Mouse (Mus musculus) liver, postnatal 0 days (tissue): Measurements from ENCODE around the gene Adarb2. TPM values are rescaled to one million over a fixed set of nuclear protein-coding genes. Genes with fewer than 3 reads are reported as not detected.

Experiments used
- ATAC-seq: fragments of 200-750 bp; cut with Nextera tagmentation; 2 replicates; pipeline ENCODE4 v1.8.0; 2017; ENCODE audit warnings: mild to moderate bottlenecking, moderate library complexity
- DNase-seq: peaks from one replicate; pipeline ENCODE4 v3.0.0-alpha.2; 2016
- H3K27ac ChIP-seq: fragments of 300-500 bp; sonication (generic); 2 replicates; pipeline ENCODE4 v1.5.1; 2014; ENCODE audit warnings: antibody characterized with exemption, moderate library complexity, mild to moderate bottlenecking, low read depth
- H3K27me3 ChIP-seq: fragments of 300-500 bp; sonication (generic); 2 replicates; pipeline ENCODE4 v1.6.1; 2014; ENCODE audit warnings: low read length, control low read depth, mixed read lengths; ENCODE audit not compliant: insufficient read depth
- H3K36me3 ChIP-seq: fragments of 300-500 bp; sonication (generic); replicated peaks from 2 replicates; pipeline ENCODE4 v1.6.1; 2014; ENCODE audit warnings: mild to moderate bottlenecking, control low read depth, low read length, moderate library complexity, mixed read lengths; ENCODE audit not compliant: insufficient read depth
- H3K4me1 ChIP-seq: fragments of 300-500 bp; sonication (generic); 2 replicates; pipeline ENCODE4 v1.6.1; 2014; ENCODE audit warnings: antibody characterized with exemption, mild to moderate bottlenecking, control low read depth; ENCODE audit not compliant: insufficient read depth
- H3K4me2 ChIP-seq: fragments of 300-500 bp; sonication (generic); 2 replicates; pipeline ENCODE4 v1.6.1; 2014; ENCODE audit warnings: low read depth, mild to moderate bottlenecking, low read length, moderate library complexity, mixed read lengths
- H3K4me3 ChIP-seq: fragments of 300-500 bp; sonication (generic); 2 replicates; pipeline ENCODE4 v1.5.1; 2014; ENCODE audit warnings: low read depth, low read length
- H3K9ac ChIP-seq: fragments of 300-500 bp; sonication (generic); replicated peaks from 2 replicates; pipeline ENCODE4 v1.6.1; 2014; ENCODE audit warnings: mild to moderate bottlenecking, moderate library complexity
- H3K9me3 ChIP-seq: fragments of 300-500 bp; sonication (generic); 2 replicates; pipeline ENCODE4 v1.6.1; 2016; ENCODE audit warnings: mild to moderate bottlenecking, control low read depth, low read length, mixed read lengths
- CTCF ChIP-seq: sonication (generic); IDR thresholded peaks from 2 replicates; pipeline ENCODE4 v1.5.1; 2016; ENCODE audit warnings: antibody characterized with exemption, low read depth
- EP300 ChIP-seq: IDR thresholded peaks from 2 replicates; pipeline ENCODE4 v1.6.1; 2016; ENCODE audit warnings: antibody characterized with exemption, low read depth, mild to moderate bottlenecking
- WGBS: fragments of 180-500 bp; shearing (Covaris S2); extraction: QIAGEN DNeasy Blood & Tissue Kit; methylation state at CpG from one replicate; pipeline ENCODE4 v1.1.7; 2014; ENCODE audit not compliant: insufficient replicate concordance; 5-methylcytosine and 5-hydroxymethylcytosine counted together
- polyA plus RNA-seq: library from polyadenylated mRNA; unstranded; fragments of >200 nt; fragmentation: Nextera tagmentation; extraction: Ambion mirVana; gene quantifications from 2 replicates; pipeline ENCODE4 v1.2.1, GENCODE M21; 2015

Gene Adarb2
- polyA plus RNA-seq, 1 experiment from 2014 or later = 0.02 TPM

DNA sequence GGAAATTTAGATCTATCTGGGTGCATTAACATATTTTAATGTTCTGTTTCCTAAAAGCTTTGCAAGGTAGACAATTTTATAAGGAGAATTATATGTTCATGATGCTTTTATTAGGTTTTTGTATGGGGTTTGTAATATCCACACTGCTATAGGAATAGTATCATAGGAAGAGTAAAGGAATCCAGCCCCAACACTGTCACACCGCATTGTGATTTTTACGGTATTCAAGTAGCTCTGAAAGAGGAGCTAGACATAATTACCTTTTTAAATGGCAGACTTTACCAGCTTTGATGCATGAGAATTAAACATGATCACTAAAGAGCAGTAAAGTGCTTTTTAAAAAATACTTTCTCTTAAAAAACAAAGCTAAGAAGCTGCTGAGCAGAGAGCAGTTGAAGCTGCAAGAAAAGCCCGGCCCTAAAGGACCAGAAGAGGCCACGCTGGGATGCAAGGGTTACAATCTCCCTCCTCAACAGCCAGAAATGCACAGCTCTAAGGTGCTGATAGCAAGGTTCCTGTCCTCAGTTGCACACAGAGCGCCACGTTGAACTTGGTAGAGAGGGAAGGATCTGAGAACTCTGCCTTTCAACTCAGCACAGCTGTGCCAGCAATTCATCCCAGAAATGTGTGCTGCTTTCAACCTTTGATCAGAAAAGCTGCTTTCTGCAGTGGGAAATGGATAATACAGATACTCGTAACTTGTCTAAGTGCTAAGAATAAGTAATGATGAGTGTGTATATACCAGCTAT, 308.6 kb downstream of the Adarb2 start:
- no peaks in the 10 kb centered on the region for H3K4me1 ChIP-seq
- ATAC-seq (no peak), DNase-seq (no peak)
- H3K9me3 ChIP-seq = no peaks in the 10 kb centered on the region
- H3K9ac ChIP-seq = no peak overlapping the region
- no peak overlapping the region for H3K4me2 ChIP-seq
- 82% methylated on average over 7 of the region's 7 CpGs for WGBS
- H3K27ac ChIP-seq = no peak overlapping the region
- no peak overlapping the region for H3K4me3 ChIP-seq
- no peaks in the 10 kb centered on the region for H3K36me3 ChIP-seq
- TF ChIP-seq CTCF (no peak), EP300 (no peak)
- no peaks in the 10 kb centered on the region for H3K27me3 ChIP-seq

DNA sequence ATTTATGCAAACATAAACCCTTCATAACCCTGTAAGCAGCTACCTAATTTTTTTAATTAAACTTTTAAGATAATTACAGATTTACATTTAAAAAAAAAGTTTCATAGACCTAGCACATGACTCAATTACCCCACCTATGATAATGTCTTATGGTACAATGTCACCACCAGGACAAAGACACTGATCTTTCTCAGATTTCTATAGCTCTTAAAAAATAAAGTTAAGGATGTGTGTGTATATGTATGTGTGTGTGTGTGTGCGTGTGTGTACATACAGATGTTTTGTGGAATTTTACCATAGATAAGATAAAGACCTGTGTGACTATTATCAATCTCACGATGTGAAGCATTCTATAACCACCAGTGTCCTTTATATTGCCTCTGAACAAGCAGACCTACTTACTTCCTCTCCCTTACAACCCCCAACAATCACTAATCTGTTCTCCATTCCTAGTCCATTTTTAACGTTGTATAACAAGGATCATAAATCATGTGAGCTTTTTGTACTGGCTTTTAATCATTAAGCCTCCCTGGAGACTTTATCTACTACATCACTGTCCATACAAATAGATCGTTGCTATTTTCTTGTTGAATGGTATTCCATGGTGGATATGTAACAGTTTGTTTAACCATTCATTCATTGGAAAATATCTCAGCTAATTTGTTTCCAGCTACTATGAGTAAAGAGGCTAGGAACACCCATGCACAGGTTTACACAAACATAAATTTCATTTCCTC, 313.5 kb downstream of the Adarb2 start:
- H3K4me1 ChIP-seq = no peaks in the 10 kb centered on the region
- H3K27ac ChIP-seq = no peak overlapping the region
- no peak overlapping the region for H3K9ac ChIP-seq
- no peaks in the 10 kb centered on the region for H3K36me3 ChIP-seq
- ATAC-seq = no peak
- no peak overlapping the region for H3K4me2 ChIP-seq
- no peak overlapping the region for H3K4me3 ChIP-seq
- no peaks in the 10 kb centered on the region for H3K9me3 ChIP-seq
- no peaks in the 10 kb centered on the region for H3K27me3 ChIP-seq
- WGBS = 57% methylated on average over 4 of the region's 4 CpGs
- TF ChIP-seq EP300 = no peak
- TF ChIP-seq CTCF = no peak
- DNase-seq = no peak

DNA sequence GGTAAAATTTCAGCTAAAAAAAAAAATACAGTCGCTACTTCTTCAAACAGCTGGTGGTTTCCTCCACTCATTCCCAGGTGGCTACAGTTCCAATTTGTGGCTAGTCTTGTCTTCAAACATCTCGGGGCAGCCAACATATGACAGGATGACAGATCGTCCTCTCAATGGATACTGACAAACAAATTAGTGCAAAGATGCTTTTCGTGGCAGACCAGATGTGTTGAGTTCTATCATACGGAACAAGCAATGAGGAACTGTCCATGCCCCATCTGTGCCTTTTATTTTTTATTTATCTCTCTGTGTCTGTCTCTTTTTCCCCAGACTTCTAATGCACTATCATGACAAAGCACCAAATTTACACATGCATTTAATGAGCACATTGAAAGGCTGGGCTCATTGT, 316.5 kb downstream of the Adarb2 start:
- no peak for ATAC-seq
- WGBS = 66% methylated on average over 5 of the region's 5 CpGs

DNA sequence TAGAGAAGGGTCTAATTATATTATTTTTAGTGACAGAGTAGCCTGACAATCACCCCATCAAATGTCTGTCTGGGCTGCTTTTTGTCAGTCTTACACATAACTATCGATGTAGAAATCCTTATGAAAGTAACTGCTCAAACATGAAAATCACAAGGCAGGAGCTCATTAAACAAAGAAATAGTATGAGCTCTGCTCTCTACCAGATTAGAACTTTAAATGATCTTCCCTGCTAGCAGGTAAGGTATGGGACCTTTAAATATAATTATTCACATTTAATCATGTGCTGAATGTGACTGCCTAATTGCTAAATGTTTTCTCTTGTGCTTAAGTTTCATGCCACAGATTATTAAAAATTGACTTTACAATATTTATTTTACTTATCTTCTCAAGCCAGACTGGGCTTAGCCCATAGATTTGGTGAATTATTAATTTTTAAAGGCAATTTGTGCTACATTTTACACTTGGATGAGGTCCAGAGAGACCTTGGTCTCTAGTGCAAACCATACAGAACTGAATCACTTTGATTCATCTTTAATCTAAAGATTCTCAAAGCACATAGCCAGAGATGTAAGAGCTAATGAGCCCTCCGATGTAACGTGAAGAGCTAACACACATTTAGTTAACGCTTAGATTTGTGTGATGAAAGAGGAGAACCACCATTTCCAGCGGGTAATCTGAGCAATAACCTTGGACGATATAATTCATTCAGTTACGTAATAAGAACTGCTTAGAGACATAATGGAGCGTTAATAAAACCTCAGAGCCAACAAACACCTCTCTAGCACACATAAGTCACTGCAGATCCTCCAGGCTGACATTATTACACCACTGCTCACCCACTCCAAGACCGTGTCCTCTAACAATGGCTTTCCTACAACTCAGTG, 323.3 kb downstream of the Adarb2 start:
- Histone ChIP-seq H3K9me3 (no peaks in the 10 kb centered on the region), H3K4me2 (no peak overlapping the region), H3K27ac (no peak overlapping the region), H3K27me3 (no peaks in the 10 kb centered on the region), H3K4me3 (no peak overlapping the region), H3K4me1 (no peaks in the 10 kb centered on the region), H3K36me3 (no peaks in the 10 kb centered on the region), H3K9ac (no peak overlapping the region)
- no peak for TF ChIP-seq EP300
- no peak for TF ChIP-seq CTCF
- no peak for ATAC-seq
- WGBS = 80% methylated on average over 9 of the region's 9 CpGs
- DNase-seq = no peak

More for the DNA sequence above, 316.5 kb downstream of the Adarb2 start:
- TF ChIP-seq CTCF (no peak), EP300 (no peak)
- Histone ChIP-seq H3K27me3 (no peaks in the 10 kb centered on the region), H3K36me3 (no peaks in the 10 kb centered on the region), H3K9me3 (no peaks in the 10 kb centered on the region), H3K9ac (no peak overlapping the region), H3K4me3 (no peak overlapping the region), H3K4me2 (no peak overlapping the region), H3K27ac (no peak overlapping the region), H3K4me1 (no peaks in the 10 kb centered on the region)
- DNase-seq = no peak

DNA sequence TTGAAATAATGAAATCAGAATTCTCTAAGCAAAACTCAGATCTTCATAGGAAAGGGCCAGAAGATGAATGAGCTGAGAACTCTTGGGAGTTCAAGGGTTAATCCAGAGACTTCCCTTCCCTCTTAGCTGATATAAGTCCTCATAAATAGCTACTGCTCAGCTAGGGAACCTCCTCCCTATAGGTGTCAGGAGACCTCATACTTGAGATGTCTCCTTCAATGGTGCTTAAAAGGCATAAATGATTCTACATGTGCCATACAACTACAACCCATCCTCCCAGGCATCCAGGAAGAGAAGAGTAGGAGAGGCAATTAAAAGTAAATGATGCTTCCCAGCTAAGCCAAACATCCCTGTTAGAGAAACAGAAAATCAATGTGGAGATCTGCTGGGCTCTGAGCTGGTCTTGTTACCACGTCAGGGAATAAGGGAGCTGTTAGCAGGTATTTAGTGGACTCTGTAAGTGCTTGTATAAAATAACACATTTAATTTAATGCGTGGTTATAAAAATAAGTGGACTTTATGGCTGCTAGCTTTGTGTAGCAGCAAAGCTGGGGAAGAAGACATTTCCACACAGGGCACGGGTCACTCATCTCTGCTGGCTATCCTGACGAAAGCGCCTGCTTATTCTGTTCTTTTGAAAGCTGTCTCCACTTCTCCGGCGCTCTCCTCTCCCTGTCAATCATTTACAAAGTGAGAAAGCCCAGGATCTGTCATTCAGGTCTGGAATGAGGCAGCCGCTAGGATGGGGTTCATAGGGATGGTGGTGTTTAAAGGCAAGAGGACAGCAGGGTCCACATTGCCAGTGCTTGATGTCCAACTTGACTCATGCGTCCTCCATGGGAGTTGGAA, 331.8 kb downstream of the Adarb2 start:
- no peaks in the 10 kb centered on the region for H3K4me1 ChIP-seq
- no peaks in the 10 kb centered on the region for H3K36me3 ChIP-seq
- H3K9ac ChIP-seq = no peak overlapping the region
- H3K27ac ChIP-seq = no peak overlapping the region
- no peak overlapping the region for H3K4me3 ChIP-seq
- DNase-seq (no peak), ATAC-seq (no peak)
- H3K4me2 ChIP-seq = no peak overlapping the region
- no peaks in the 10 kb centered on the region for H3K27me3 ChIP-seq
- H3K9me3 ChIP-seq = no peaks in the 10 kb centered on the region
- WGBS = 73% methylated on average over 9 of the region's 9 CpGs
- TF ChIP-seq CTCF (no peak), EP300 (no peak)
